Mouse (Mus musculus) right cerebral cortex, postnatal 36 days (tissue): ENCODE measurements around the gene Serpina3c.

ENCODE experiments used
- DNase-seq, 2 experiments: peaks; one replicate each; pipeline ENCODE4 v3.0.0; 2022; ENCODE audit warnings: low spot score in 2 of 2, mixed read lengths in 1 of 2

Serpina3c gene

GRCm38 (mm10) chr12:104153656-104154055 is at the start of gene Serpina3c:
Gene Serpina3c (minus strand): TSS chr12:104153870.
- no peak for DNase-seq

GRCm38 (mm10) chr12:104190852-104191251 is 37.2 kb upstream of the Serpina3c start:
- DNase-seq: no peak

- no peak for DNase-seq
Observed at GRCm38 (mm10) chr12:104189246-104189645, 35.6 kb upstream of the Serpina3c start.

GRCm38 (mm10) chr12:104186041-104186581 is 32.4 kb upstream of the Serpina3c start:
- peak in 1 of 2 experiments; percentile 7 for DNase-seq

- DNase-seq: no peak
Observed at GRCm38 (mm10) chr12:104185046-104185445, 31.4 kb upstream of the Serpina3c start.

- DNase-seq: no peak
Observed at GRCm38 (mm10) chr12:104178987-104179386, 25.3 kb upstream of the Serpina3c start.

GRCm38 (mm10) chr12:104178577-104178976 is 24.9 kb upstream of the Serpina3c start:
- DNase-seq: no peak

GRCm38 (mm10) chr12:104175636-104176035 is 22.0 kb upstream of the Serpina3c start:
- no peak for DNase-seq

- no peak for DNase-seq
Observed at GRCm38 (mm10) chr12:104174747-104175146, 21.1 kb upstream of the Serpina3c start.

- no peak for DNase-seq
Observed at GRCm38 (mm10) chr12:104153041-104153645, 527 bp downstream of the Serpina3c start.

GRCm38 (mm10) chr12:104151989-104152388 is 1.7 kb downstream of the Serpina3c start:
- no peak for DNase-seq

GRCm38 (mm10) chr12:104145571-104145970 is 8.1 kb downstream of the Serpina3c start:
- DNase-seq: no peak

GRCm38 (mm10) chr12:104143286-104143685 is 10.4 kb downstream of the Serpina3c start:
- DNase-seq: no peak

GRCm38 (mm10) chr12:104142427-104142826 is 11.2 kb downstream of the Serpina3c start:
- no peak for DNase-seq

- no peak for DNase-seq
Observed at GRCm38 (mm10) chr12:104141506-104141905, 12.2 kb downstream of the Serpina3c start.

- DNase-seq: no peak
Observed at GRCm38 (mm10) chr12:104140543-104141103, 13.0 kb downstream of the Serpina3c start.

- DNase-seq: no peak
Observed at GRCm38 (mm10) chr12:104138216-104138615, 15.5 kb downstream of the Serpina3c start.

- no peak for DNase-seq
Observed at GRCm38 (mm10) chr12:104131041-104131440, 22.6 kb downstream of the Serpina3c start.

GRCm38 (mm10) chr12:104127696-104128095 is 26.0 kb downstream of the Serpina3c start, which contains the start of gene Serpina3b:
Gene Serpina3b (plus strand): TSS chr12:104127996.
- no peak for DNase-seq

- no peak for DNase-seq
Observed at GRCm38 (mm10) chr12:104125021-104125560, 28.6 kb downstream of the Serpina3c start.

GRCm38 (mm10) chr12:104123996-104124395 is 29.7 kb downstream of the Serpina3c start:
- no peak for DNase-seq

- no peak for DNase-seq
Observed at GRCm38 (mm10) chr12:104123097-104123496, 30.6 kb downstream of the Serpina3c start.
